Mouse (Mus musculus) lung, embryonic 14.5 days (tissue): ENCODE data around the gene Gm21974. TPM values are rescaled to one million over a fixed set of nuclear protein-coding genes. Genes with fewer than 3 reads are reported as not detected.

ENCODE experiments used
- ATAC-seq: fragments of 200-750 bp; cut with Nextera tagmentation; 2 replicates; pipeline ENCODE4 v1.8.0; 2017; ENCODE audit warnings: mild to moderate bottlenecking, moderate TSS enrichment, moderate library complexity; ENCODE audit not compliant: insufficient read depth
- DNase-seq: peaks from one replicate; pipeline ENCODE4 v3.0.0-alpha.2; 2015
- H3K27ac ChIP-seq: fragments of 300-500 bp; sonication (generic); 2 replicates; pipeline ENCODE4 v1.5.1; 2014; ENCODE audit warnings: low read depth, mild to moderate bottlenecking, moderate library complexity
- H3K27me3 ChIP-seq: fragments of 300-500 bp; sonication (generic); 2 replicates; pipeline ENCODE4 v1.6.1; 2014; ENCODE audit warnings: low read length, control low read depth; ENCODE audit not compliant: insufficient read depth
- H3K36me3 ChIP-seq: fragments of 300-500 bp; sonication (generic); 2 replicates; pipeline ENCODE4 v1.6.1; 2014; ENCODE audit warnings: control low read depth; ENCODE audit not compliant: insufficient read depth
- H3K4me1 ChIP-seq: fragments of 300-500 bp; sonication (generic); 2 replicates; pipeline ENCODE4 v1.6.1; 2014; ENCODE audit warnings: antibody characterized with exemption, control low read depth; ENCODE audit not compliant: insufficient read depth
- H3K4me2 ChIP-seq: fragments of 300-500 bp; sonication (generic); 2 replicates; pipeline ENCODE4 v1.6.1; 2014; ENCODE audit warnings: mild to moderate bottlenecking
- H3K4me3 ChIP-seq: fragments of 300-500 bp; sonication (generic); 2 replicates; pipeline ENCODE4 v1.5.1; 2014; ENCODE audit warnings: low read depth, low read length
- H3K9ac ChIP-seq: fragments of 300-500 bp; sonication (generic); 2 replicates; pipeline ENCODE4 v1.6.1; 2014
- H3K9me3 ChIP-seq: fragments of 300-500 bp; sonication (generic); 2 replicates; pipeline ENCODE4 v1.6.1; 2016; ENCODE audit warnings: low read depth, low read length, control low read depth
- CTCF ChIP-seq: IDR thresholded peaks from 2 replicates; pipeline ENCODE4 v1.5.1; 2016; ENCODE audit warnings: antibody characterized with exemption, low read depth
- WGBS: fragments of 180-500 bp; shearing (Covaris S2); extraction: QIAGEN DNeasy Blood & Tissue Kit; methylation state at CpG from one replicate; pipeline ENCODE4 v1.1.7; 2014; 5-methylcytosine and 5-hydroxymethylcytosine counted together
- polyA plus RNA-seq: library from polyadenylated mRNA; unstranded; fragments of >200 nt; fragmentation: Nextera tagmentation; extraction: Ambion mirVana; gene quantifications from 2 replicates; pipeline ENCODE4 v1.2.1, GENCODE M21; 2014

The Gm21974 gene
- polyA plus RNA-seq, 1 experiment from 2014 or later = not detected

- WGBS = 16% methylated on average over 4 of the region's 4 CpGs
- Histone ChIP-seq H3K4me3 (no peak within 1 kb of the TSS), H3K36me3 (peaks cover 64% of the 10 kb centered on the region), H3K27me3 (no peaks in the 10 kb centered on the region), H3K4me2 (no peak within 1 kb of the TSS), H3K4me1 (peaks cover 8% of the 10 kb centered on the region), H3K27ac (no peak within 1 kb of the TSS), H3K9ac (no peak within 1 kb of the TSS), H3K9me3 (no peaks in the 10 kb centered on the region)
- ATAC-seq = no peak
- no peak for TF ChIP-seq CTCF
- DNase-seq = peak; percentile 46
These were observed 4.5 kb downstream of the Gm21974 start, which contains the start of gene Prss53 for GRCm38 (mm10) chr7:127890798-127891197. Gene Prss53, minus strand, starts transcription at chr7:127890970.

DNA sequence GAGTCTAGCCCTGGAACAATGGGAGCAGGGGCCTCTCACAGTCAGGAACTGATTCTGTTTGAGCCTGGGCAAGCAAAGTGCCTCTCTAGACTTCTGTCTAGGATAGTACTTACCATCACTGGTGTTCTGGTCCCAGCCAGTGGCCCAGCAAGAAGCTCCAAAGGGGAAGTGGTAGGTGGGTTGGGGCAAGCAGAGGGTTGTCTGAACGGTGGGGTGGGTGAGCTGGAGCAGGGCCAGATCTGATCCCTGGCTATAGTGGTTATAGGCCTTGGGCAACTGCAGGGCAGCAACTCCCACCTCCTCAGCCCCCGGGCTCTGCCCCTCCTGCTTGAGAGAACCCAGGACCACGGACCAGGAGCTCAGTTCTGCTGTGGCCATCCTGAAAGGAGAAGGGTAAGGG lies 6.4 kb downstream of the Gm21974 start:
- H3K4me2 ChIP-seq = no peak overlapping the region
- H3K27ac ChIP-seq = no peak overlapping the region
- DNase-seq (no peak), ATAC-seq (no peak)
- H3K9me3 ChIP-seq = no peaks in the 10 kb centered on the region
- peaks cover 82% of the 10 kb centered on the region for H3K36me3 ChIP-seq
- 70% methylated on average over 3 of the region's 3 CpGs for WGBS
- no peaks in the 10 kb centered on the region for H3K27me3 ChIP-seq
- no peak overlapping the region for H3K4me3 ChIP-seq
- no peak overlapping the region for H3K9ac ChIP-seq
- TF ChIP-seq CTCF = no peak
- no peaks in the 10 kb centered on the region for H3K4me1 ChIP-seq

DNA sequence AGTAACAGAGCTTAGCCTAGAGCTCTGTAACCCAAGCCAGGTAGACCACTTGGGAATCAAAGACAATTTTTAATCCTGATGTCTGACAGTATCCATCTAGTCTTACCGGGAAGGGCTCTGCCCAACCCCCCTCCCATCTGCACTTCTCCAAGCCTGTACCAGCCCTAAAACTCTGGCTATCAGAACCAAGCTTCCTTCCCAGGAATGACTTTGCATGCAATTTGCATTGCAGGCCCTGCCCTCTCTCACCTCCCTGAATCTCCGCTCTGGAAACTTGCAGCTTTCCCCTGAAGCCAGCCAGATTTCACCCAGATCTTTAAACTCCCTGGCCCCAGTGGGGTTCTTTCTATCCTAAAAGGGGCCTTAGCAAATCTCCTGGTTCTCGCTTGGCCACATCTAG lies 7.5 kb downstream of the Gm21974 start:
- ATAC-seq = no peak
- H3K9ac ChIP-seq = no peak overlapping the region
- 81% methylated on average over 3 of the region's 3 CpGs for WGBS

DNA sequence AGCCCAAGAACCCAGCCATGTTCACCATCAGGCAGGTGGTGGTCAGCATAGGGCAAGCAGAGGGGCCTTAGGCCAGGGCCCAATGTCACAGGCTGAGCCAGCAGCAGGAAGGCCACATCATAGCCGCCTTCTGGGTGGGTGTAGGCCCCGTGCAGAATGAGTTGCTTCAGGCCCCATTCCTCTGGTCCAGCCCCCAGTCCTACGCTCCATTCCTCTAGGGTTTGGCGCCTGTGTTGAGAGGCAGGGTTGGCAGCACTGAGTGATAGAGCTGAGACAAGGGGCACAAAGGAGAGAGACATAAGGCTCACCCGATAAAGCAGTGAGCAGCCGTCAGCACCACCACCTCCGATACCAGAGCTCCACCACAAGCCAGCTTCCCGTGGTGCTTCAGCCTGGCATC lies 8.1 kb downstream of the Gm21974 start:
- no peak overlapping the region for H3K4me3 ChIP-seq
- no peak for TF ChIP-seq CTCF
- 72% methylated on average over 8 of the region's 8 CpGs for WGBS
- no peaks in the 10 kb centered on the region for H3K27me3 ChIP-seq
- no peak overlapping the region for H3K27ac ChIP-seq
- H3K9ac ChIP-seq = no peak overlapping the region
- no peak overlapping the region for H3K4me2 ChIP-seq
- H3K9me3 ChIP-seq = no peaks in the 10 kb centered on the region
- H3K36me3 ChIP-seq = peaks cover 83% of the 10 kb centered on the region
- H3K4me1 ChIP-seq = no peaks in the 10 kb centered on the region
- DNase-seq = no peak
- ATAC-seq = no peak

More for the DNA sequence above, 7.5 kb downstream of the Gm21974 start:
- TF ChIP-seq CTCF = no peak
- H3K27me3 ChIP-seq = no peaks in the 10 kb centered on the region
- H3K9me3 ChIP-seq = no peaks in the 10 kb centered on the region
- H3K27ac ChIP-seq = no peak overlapping the region
- no peak overlapping the region for H3K4me3 ChIP-seq
- no peak overlapping the region for H3K4me2 ChIP-seq
- DNase-seq = no peak
- no peaks in the 10 kb centered on the region for H3K4me1 ChIP-seq
- peaks cover 82% of the 10 kb centered on the region for H3K36me3 ChIP-seq

DNA sequence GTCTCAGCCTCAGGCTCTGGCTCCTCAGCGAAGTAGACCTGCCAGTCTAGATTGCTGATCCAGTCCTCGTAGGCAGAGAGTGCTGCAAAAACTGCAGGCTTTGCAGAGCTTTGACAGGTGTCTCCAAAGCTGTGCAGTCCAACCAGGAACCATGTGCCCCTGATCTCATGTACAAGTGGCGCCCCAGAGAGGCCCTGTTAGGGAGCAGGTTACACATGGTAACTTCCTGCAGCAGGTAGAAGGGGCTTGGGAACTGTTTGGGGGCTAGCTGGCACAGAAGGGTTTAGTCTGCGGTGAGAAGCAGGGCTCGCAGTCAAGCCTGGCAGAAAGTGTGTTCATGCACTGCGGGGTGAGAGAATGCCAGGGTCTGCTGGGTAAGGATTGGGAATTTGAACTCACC lies 8.7 kb downstream of the Gm21974 start:
- DNase-seq = no peak
- no peak overlapping the region for H3K9ac ChIP-seq
- H3K27me3 ChIP-seq = no peaks in the 10 kb centered on the region
- H3K27ac ChIP-seq = no peak overlapping the region
- no peak for ATAC-seq
- H3K4me2 ChIP-seq = no peak overlapping the region
- TF ChIP-seq CTCF = no peak
- no peak overlapping the region for H3K4me3 ChIP-seq
- H3K9me3 ChIP-seq = no peaks in the 10 kb centered on the region
- H3K36me3 ChIP-seq = peaks cover 87% of the 10 kb centered on the region
- H3K4me1 ChIP-seq = no peaks in the 10 kb centered on the region
- 93% methylated on average over 6 of the region's 6 CpGs for WGBS

DNA sequence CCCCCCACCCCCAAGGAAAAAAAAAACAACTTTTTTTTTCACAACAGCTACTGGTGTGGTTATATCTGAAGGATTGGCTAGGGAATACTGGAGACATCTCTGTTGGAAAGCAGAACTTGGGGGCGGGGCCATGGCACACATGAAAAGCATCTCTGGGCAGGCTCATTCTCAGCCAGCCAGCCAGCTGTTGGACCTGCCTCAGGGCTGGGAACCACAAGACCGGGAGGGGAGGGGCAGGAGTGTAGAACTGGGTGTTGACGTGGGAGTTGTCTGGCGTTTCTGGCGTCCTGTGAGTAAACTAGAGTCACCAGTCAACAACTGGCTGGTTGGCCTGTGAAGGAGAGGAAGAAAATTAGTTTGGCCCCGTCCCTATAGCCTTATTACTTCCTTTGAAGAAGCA lies 9.3 kb downstream of the Gm21974 start:
- no peaks in the 10 kb centered on the region for H3K27me3 ChIP-seq
- ATAC-seq = no peak; the same call in 1 of the 2 replicates

DNA sequence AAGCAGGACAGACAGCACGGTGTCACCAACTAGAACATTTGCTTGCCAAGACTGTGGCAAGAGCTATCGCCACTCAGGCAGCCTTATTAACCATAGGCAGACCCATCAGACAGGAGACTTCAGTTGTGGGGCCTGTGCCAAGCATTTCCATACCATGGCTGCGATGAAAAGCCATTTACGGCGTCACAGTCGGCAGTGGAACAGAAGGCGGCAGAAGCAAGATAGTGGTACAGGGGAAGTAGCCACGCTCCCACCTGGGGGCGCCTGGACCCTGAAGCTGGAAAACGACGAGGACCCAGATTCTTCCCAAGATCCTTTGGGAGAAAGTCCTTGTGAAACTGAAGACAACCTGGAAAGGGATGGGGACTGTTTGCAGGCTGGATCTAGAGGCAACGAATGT lies 14.8 kb downstream of the Gm21974 start:
- DNase-seq (no peak), ATAC-seq (no peak)
- 0 out of 2 replicates have a peak, but pooled peaks have one; percentile 3 for TF ChIP-seq CTCF
- 82% methylated on average over 12 of the region's 12 CpGs for WGBS
- Histone ChIP-seq H3K4me3 (no peak overlapping the region), H3K27me3 (no peaks in the 10 kb centered on the region), H3K9ac (no peak overlapping the region), H3K4me1 (no peaks in the 10 kb centered on the region), H3K36me3 (peaks cover 71% of the 10 kb centered on the region), H3K27ac (no peak overlapping the region), H3K4me2 (no peak overlapping the region), H3K9me3 (no peaks in the 10 kb centered on the region)

More for the DNA sequence above, 9.3 kb downstream of the Gm21974 start:
- no peak for TF ChIP-seq CTCF
- no peak overlapping the region for H3K9ac ChIP-seq
- H3K4me2 ChIP-seq = no peak overlapping the region
- H3K36me3 ChIP-seq = peaks cover 90% of the 10 kb centered on the region
- no peaks in the 10 kb centered on the region for H3K9me3 ChIP-seq
- no peaks in the 10 kb centered on the region for H3K4me1 ChIP-seq
- WGBS = 58% methylated on average over 6 of the region's 6 CpGs
- DNase-seq = peak; percentile 45
- no peak overlapping the region for H3K27ac ChIP-seq
- H3K4me3 ChIP-seq = no peak overlapping the region

DNA sequence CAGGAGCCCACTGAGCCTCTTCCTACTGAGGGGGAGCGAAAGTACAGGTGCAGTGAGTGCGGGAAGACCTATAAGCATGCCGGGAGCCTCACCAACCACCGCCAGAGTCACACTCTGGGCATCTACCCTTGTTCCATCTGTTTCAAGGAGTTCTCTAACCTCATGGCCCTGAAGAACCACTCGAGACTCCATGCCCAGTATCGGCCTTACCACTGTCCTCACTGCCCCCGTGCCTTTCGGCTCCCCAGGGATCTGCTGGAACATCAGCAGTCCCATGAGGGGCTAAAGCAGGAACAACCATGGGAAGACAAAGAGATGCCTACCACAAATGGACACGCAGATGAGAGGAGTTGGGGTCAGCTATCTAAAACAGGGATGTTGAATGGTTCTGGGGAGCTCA lies 16.0 kb downstream of the Gm21974 start:
- Histone ChIP-seq H3K4me1 (peaks cover 4% of the 10 kb centered on the region), H3K27me3 (no peaks in the 10 kb centered on the region), H3K27ac (no peak overlapping the region), H3K9me3 (no peaks in the 10 kb centered on the region), H3K4me3 (no peak overlapping the region), H3K4me2 (no peak overlapping the region), H3K36me3 (peaks cover 60% of the 10 kb centered on the region), H3K9ac (no peak overlapping the region)
- ATAC-seq = no peak
- TF ChIP-seq CTCF = no peak
- 97% methylated on average over 9 of the region's 9 CpGs for WGBS
- no peak for DNase-seq
